Mouse (Mus musculus): ENCODE measurements at regions not wholly inside any gene's neighbourhood (a gene's known extent, or its start where the extent isn't known, plus 50 kb on each side); places are given as distances from the start of the nearest gene placed in this dataset.

DNA sequence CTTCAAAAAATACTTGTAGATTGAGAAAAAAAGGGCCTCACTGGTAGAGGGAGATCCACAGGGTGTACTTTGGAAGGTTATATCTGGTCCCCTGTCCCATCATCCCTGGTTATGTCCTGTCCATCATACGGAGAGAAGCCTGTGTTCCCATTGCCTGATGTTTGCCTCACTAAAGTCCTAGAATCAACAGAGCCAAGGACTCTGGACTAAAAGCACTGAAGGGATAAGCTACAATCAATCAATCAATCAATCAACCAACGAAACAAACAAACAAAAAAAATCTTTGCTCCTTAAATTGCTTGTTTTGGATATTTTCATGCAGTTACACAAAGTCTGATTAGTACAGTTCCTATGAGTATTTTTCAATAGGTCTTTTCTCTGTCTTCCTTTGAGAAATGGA lies 185.1 kb upstream of the Smarca2 start:
- TF ChIP-seq POLR2A (IDR thresholded peaks at IDR 0.05; ENCODE audit: borderline replicate concordance, control insufficient read depth, low read depth, low read length): no peak
- TF ChIP-seq CTCF (IDR thresholded peaks at IDR 0.05; ENCODE audit: control insufficient read depth, insufficient read depth, low read length): no peak

Measured in bone marrow, adult 2 months (tissue).